Mouse (Mus musculus): ENCODE data around the gene Orai3. TPM values are rescaled to one million over a fixed set of nuclear protein-coding genes. Genes with fewer than 3 reads are reported as not detected.

Orai3 gene
- polyA plus RNA-seq, 1 experiment from 2014 or later: 13.3 TPM

Other genes starting within 250 kb of the Orai3 start
- gene Tmem265, start 208.4 kb upstream of the Orai3 start, polyA plus RNA-seq (2016; fragmentation: Nextera tagmentation; extraction: Ambion mirVana): 1.4 and 3.1 TPM in 2 replicates
- 34.1 and 35.9 TPM in 2 replicates for gene Phkg2, start 196.5 kb upstream of the Orai3 start, polyA plus RNA-seq (2016; fragmentation: Nextera tagmentation; extraction: Ambion mirVana)
- 8.7 and 9.8 TPM in 2 replicates for gene Ccdc189, start 181.2 kb upstream of the Orai3 start, polyA plus RNA-seq (2016; fragmentation: Nextera tagmentation; extraction: Ambion mirVana)
- gene Rnf40, start 181.0 kb upstream of the Orai3 start, polyA plus RNA-seq (2016; fragmentation: Nextera tagmentation; extraction: Ambion mirVana): 38.8 and 40.0 TPM in 2 replicates
- gene Zfp629, start 154.0 kb upstream of the Orai3 start, polyA plus RNA-seq (2016; fragmentation: Nextera tagmentation; extraction: Ambion mirVana): 12.7 and 13.7 TPM in 2 replicates
- 43.3 and 49.5 TPM in 2 replicates for gene Bcl7c, start 60.9 kb upstream of the Orai3 start, polyA plus RNA-seq (2016; fragmentation: Nextera tagmentation; extraction: Ambion mirVana)
- 4.3 and 5.1 TPM in 2 replicates for gene Ctf1, start 57.1 kb upstream of the Orai3 start, polyA plus RNA-seq (2016; fragmentation: Nextera tagmentation; extraction: Ambion mirVana)
- gene Ctf2, start 37.6 kb upstream of the Orai3 start, polyA plus RNA-seq (2016; fragmentation: Nextera tagmentation; extraction: Ambion mirVana): 0.10 TPM in 1 of 2 replicates, not detected in the other
- 3.4 and 3.7 TPM in 2 replicates for gene Fbxl19, start 25.3 kb upstream of the Orai3 start, polyA plus RNA-seq (2016; fragmentation: Nextera tagmentation; extraction: Ambion mirVana)
- 12.1 and 14.6 TPM in 2 replicates for gene Setd1a, start 6.9 kb downstream of the Orai3 start, polyA plus RNA-seq (2016; fragmentation: Nextera tagmentation; extraction: Ambion mirVana)
- gene Gm49388, start 15.8 kb downstream of the Orai3 start, polyA plus RNA-seq (2016; fragmentation: Nextera tagmentation; extraction: Ambion mirVana): not detected in 2 replicates
- 19.0 and 21.1 TPM in 2 replicates for gene Hsd3b7, start 30.8 kb downstream of the Orai3 start, polyA plus RNA-seq (2016; fragmentation: Nextera tagmentation; extraction: Ambion mirVana)
- 44.7 and 47.4 TPM in 2 replicates for gene Stx4a, start 54.5 kb downstream of the Orai3 start, polyA plus RNA-seq (2016; fragmentation: Nextera tagmentation; extraction: Ambion mirVana)
- gene Stx1b, start 54.7 kb downstream of the Orai3 start, polyA plus RNA-seq (2016; fragmentation: Nextera tagmentation; extraction: Ambion mirVana): 1.5 and 2.2 TPM in 2 replicates
- 11.5 and 12.9 TPM in 2 replicates for gene Zfp646, start 106.4 kb downstream of the Orai3 start, polyA plus RNA-seq (2016; fragmentation: Nextera tagmentation; extraction: Ambion mirVana)
- 11.4 and 13.0 TPM in 2 replicates for gene Zfp668, start 107.0 kb downstream of the Orai3 start, polyA plus RNA-seq (2016; fragmentation: Nextera tagmentation; extraction: Ambion mirVana)
- 1.5 and 1.7 TPM in 2 replicates for gene Prss53, start 121.2 kb downstream of the Orai3 start, polyA plus RNA-seq (2016; fragmentation: Nextera tagmentation; extraction: Ambion mirVana)
- not detected in 2 replicates for gene Gm21974, start 125.6 kb downstream of the Orai3 start, polyA plus RNA-seq (2016; fragmentation: Nextera tagmentation; extraction: Ambion mirVana)
- gene Vkorc1, start 125.8 kb downstream of the Orai3 start, polyA plus RNA-seq (2016; fragmentation: Nextera tagmentation; extraction: Ambion mirVana): 86.6 and 106 TPM in 2 replicates
- gene Bckdk, start 134.3 kb downstream of the Orai3 start, polyA plus RNA-seq (2016; fragmentation: Nextera tagmentation; extraction: Ambion mirVana): 129 and 142 TPM in 2 replicates
- 27.5 and 29.0 TPM in 2 replicates for gene Kat8, start 142.7 kb downstream of the Orai3 start, polyA plus RNA-seq (2016; fragmentation: Nextera tagmentation; extraction: Ambion mirVana)
- 0.59 and 0.96 TPM in 2 replicates for gene Prss8, start 160.3 kb downstream of the Orai3 start, polyA plus RNA-seq (2016; fragmentation: Nextera tagmentation; extraction: Ambion mirVana)
- 8.3 and 10.0 TPM in 2 replicates for gene Prss36, start 176.9 kb downstream of the Orai3 start, polyA plus RNA-seq (2016; fragmentation: Nextera tagmentation; extraction: Ambion mirVana)
- gene Fus, start 197.6 kb downstream of the Orai3 start, polyA plus RNA-seq (2016; fragmentation: Nextera tagmentation; extraction: Ambion mirVana): 331 and 335 TPM in 2 replicates
- 28.3 and 31.1 TPM in 2 replicates for gene Pycard, start 224.1 kb downstream of the Orai3 start, polyA plus RNA-seq (2016; fragmentation: Nextera tagmentation; extraction: Ambion mirVana)
- gene Trim72, start 234.1 kb downstream of the Orai3 start, polyA plus RNA-seq (2016; fragmentation: Nextera tagmentation; extraction: Ambion mirVana): 0.86 and 1.2 TPM in 2 replicates